Mouse (Mus musculus) heart, embryonic 11.5 days (tissue): ENCODE measurements around the gene Ppp1r15a. TPM values are rescaled to one million over a fixed set of nuclear protein-coding genes. Genes with fewer than 3 reads are reported as not detected.

Experiments
- ATAC-seq: fragments of 200-750 bp; cut with Nextera tagmentation; replicated peaks from 2 replicates; pipeline ENCODE4 v1.8.0; 2017; ENCODE audit warnings: moderate library complexity; ENCODE audit not compliant: insufficient number of reproducible peaks, low FRiP score, low TSS enrichment
- H3K27ac ChIP-seq: fragments of 300-500 bp; sonication (generic); 2 replicates; pipeline ENCODE4 v1.5.1; 2014; ENCODE audit warnings: mild to moderate bottlenecking, low read depth, low read length
- H3K27me3 ChIP-seq: fragments of 300-500 bp; sonication (generic); 2 replicates; pipeline ENCODE4 v1.6.1; 2014; ENCODE audit warnings: mild to moderate bottlenecking, low read length, mixed read lengths; ENCODE audit not compliant: control insufficient read depth, insufficient read depth
- H3K36me3 ChIP-seq: fragments of 300-500 bp; sonication (generic); 2 replicates; pipeline ENCODE4 v1.6.1; 2014; ENCODE audit warnings: mild to moderate bottlenecking, low read length, moderate library complexity, mixed read lengths; ENCODE audit not compliant: control insufficient read depth, insufficient read depth
- H3K4me1 ChIP-seq: fragments of 300-500 bp; sonication (generic); 2 replicates; pipeline ENCODE4 v1.6.1; 2014; ENCODE audit warnings: low read length; ENCODE audit not compliant: control insufficient read depth, insufficient read depth
- H3K4me2 ChIP-seq: fragments of 300-500 bp; sonication (generic); 2 replicates; pipeline ENCODE4 v1.6.1; 2014; ENCODE audit warnings: mild to moderate bottlenecking, moderate library complexity
- H3K4me3 ChIP-seq: fragments of 300-500 bp; sonication (generic); 2 replicates; pipeline ENCODE4 v1.5.1; 2014; ENCODE audit warnings: low read depth, low read length
- H3K9ac ChIP-seq: fragments of 300-500 bp; sonication (generic); 2 replicates; pipeline ENCODE4 v1.6.1; 2014; ENCODE audit warnings: mild to moderate bottlenecking, low read depth, low read length, moderate library complexity
- H3K9me3 ChIP-seq: fragments of 300-500 bp; sonication (generic); replicated peaks from 2 replicates; pipeline ENCODE4 v1.6.1; 2016; ENCODE audit warnings: low read length; ENCODE audit not compliant: control insufficient read depth
- WGBS: fragments of 180-500 bp; shearing (Covaris S2); extraction: QIAGEN DNeasy Blood & Tissue Kit; methylation state at CpG from one replicate; pipeline ENCODE4 v1.1.7; 2014; ENCODE audit not compliant: insufficient replicate concordance; 5-methylcytosine and 5-hydroxymethylcytosine counted together
- polyA plus RNA-seq: library from polyadenylated mRNA; unstranded; fragments of >200 nt; fragmentation: Nextera tagmentation; extraction: Ambion mirVana; gene quantifications from 2 replicates; pipeline ENCODE4 v1.2.1, GENCODE M21; 2014

Gene Ppp1r15a
- polyA plus RNA-seq, 1 experiment from 2014 or later, result 28.8 TPM

DNA sequence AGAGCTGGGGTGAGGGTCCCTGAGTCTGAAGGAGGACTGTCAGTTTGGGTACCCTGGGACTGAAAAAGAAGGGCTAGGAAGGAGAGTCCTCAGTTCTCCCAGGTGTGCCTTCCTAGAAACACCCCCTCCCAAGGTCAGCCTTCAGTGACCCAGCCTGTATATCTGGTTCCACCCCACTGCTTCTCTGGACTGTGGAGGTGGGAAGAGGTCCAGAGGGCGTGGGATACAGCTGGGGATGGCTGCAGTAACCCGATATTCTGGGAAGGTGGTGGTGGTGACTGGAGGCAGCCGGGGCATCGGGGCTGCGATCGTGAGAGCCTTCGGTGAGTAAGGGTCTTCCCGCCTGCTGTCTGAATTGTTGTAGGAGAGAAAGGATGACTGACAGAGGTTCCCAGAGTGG, 28.7 kb upstream of the Ppp1r15a start, which contains the start of gene Hsd17b14:
Hsd17b14 (plus strand) TSS at position 150 of the 400 bp plus-strand sequence.
- Histone ChIP-seq H3K9ac (no peak within 1 kb of the TSS), H3K36me3 (no peaks in the 10 kb centered on the region)
- WGBS, result 43% methylated on average over 8 of the region's 8 CpGs

GRCm38 (mm10) chr7:45553990-45554389, 27.9 kb upstream of the Ppp1r15a start:
- WGBS, result 79% methylated on average over 2 of the region's 2 CpGs
- Histone ChIP-seq H3K9ac (no peak overlapping the region), H3K4me1 (no peaks in the 10 kb centered on the region), H3K27me3 (no peaks in the 10 kb centered on the region), H3K4me3 (no peak overlapping the region), H3K36me3 (no peaks in the 10 kb centered on the region), H3K9me3 (no peaks in the 10 kb centered on the region), H3K27ac (no peak overlapping the region), H3K4me2 (no peak overlapping the region)
- no peak for ATAC-seq

More for the DNA sequence above, 28.7 kb upstream of the Ppp1r15a start, which contains the start of gene Hsd17b14:
- no peaks in the 10 kb centered on the region for H3K27me3 ChIP-seq
- ATAC-seq, result no peak
- no peak within 1 kb of the TSS for H3K4me3 ChIP-seq
- H3K4me2 ChIP-seq, result no peak within 1 kb of the TSS
- H3K9me3 ChIP-seq, result no peaks in the 10 kb centered on the region
- no peak within 1 kb of the TSS for H3K27ac ChIP-seq
- no peaks in the 10 kb centered on the region for H3K4me1 ChIP-seq

GRCm38 (mm10) chr7:45553519-45553918, 27.5 kb upstream of the Ppp1r15a start:
- WGBS, result 56% methylated on average over 8 of the region's 8 CpGs
- no peak for ATAC-seq
- H3K36me3 ChIP-seq, result no peaks in the 10 kb centered on the region

GRCm38 (mm10) chr7:45551512-45551883, 25.4 kb upstream of the Ppp1r15a start:
- Histone ChIP-seq H3K9me3 (no peaks in the 10 kb centered on the region), H3K4me1 (no peaks in the 10 kb centered on the region), H3K4me2 (no peak overlapping the region), H3K4me3 (no peak overlapping the region), H3K27me3 (no peaks in the 10 kb centered on the region), H3K36me3 (no peaks in the 10 kb centered on the region), H3K27ac (no peak overlapping the region), H3K9ac (no peak overlapping the region)
- ATAC-seq, result no peak
- WGBS, result 75% methylated on average over 8 of the region's 8 CpGs

More at GRCm38 (mm10) chr7:45553519-45553918, 27.5 kb upstream of the Ppp1r15a start:
- Histone ChIP-seq H3K4me3 (no peak overlapping the region), H3K4me2 (no peak overlapping the region), H3K4me1 (no peaks in the 10 kb centered on the region), H3K27ac (no peak overlapping the region), H3K9me3 (no peaks in the 10 kb centered on the region), H3K27me3 (no peaks in the 10 kb centered on the region), H3K9ac (no peak overlapping the region)

DNA sequence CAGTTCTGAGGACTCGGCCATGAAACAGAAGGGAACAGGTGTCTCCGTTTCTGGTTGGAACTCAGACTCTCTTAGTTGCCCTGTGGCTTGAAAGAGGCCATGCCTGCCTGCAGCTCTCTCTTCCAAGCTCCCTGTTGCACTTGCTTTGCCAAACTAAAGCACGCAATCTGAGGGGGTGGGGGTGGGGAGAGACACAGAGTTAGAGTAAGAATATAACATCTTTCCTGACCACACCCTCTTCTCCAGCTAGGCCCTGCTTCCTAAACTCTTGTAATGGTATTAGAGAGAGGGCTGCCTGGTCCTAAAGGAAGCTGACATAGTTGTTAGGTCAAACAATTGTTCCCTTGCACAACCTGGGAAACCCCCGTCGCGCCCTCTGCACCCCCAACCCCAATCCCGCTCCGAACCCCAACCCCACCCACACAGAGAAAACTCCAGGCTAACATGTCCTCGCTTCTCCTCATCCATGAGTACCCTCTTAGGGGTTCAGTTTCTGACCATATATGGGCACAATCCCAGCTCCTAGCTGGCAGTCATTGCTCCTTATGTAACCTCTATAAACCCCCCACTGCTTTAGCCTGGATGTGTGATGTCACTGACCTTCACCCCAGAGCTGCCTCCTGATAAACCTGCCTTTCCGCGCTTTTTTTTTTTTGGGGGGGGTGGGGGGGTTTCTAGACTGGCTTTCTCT, 24.9 kb upstream of the Ppp1r15a start:
- H3K36me3 ChIP-seq, result no peaks in the 10 kb centered on the region
- no peak overlapping the region for H3K4me2 ChIP-seq
- ATAC-seq, result no peak
- no peak overlapping the region for H3K9ac ChIP-seq
- no peak overlapping the region for H3K27ac ChIP-seq
- no peaks in the 10 kb centered on the region for H3K4me1 ChIP-seq
- no peak overlapping the region for H3K4me3 ChIP-seq
- WGBS, result 72% methylated on average over 11 of the region's 11 CpGs
- no peaks in the 10 kb centered on the region for H3K9me3 ChIP-seq
- H3K27me3 ChIP-seq, result no peaks in the 10 kb centered on the region

GRCm38 (mm10) chr7:45549641-45550436, 23.8 kb upstream of the Ppp1r15a start:
- Histone ChIP-seq H3K4me3 (no peak overlapping the region), H3K27ac (no peak overlapping the region), H3K9me3 (no peaks in the 10 kb centered on the region), H3K9ac (no peak overlapping the region), H3K4me1 (no peaks in the 10 kb centered on the region), H3K27me3 (no peaks in the 10 kb centered on the region), H3K4me2 (no peak overlapping the region), H3K36me3 (no peaks in the 10 kb centered on the region)
- WGBS, result 89% methylated on average over 16 of the region's 16 CpGs
- no peak for ATAC-seq

DNA sequence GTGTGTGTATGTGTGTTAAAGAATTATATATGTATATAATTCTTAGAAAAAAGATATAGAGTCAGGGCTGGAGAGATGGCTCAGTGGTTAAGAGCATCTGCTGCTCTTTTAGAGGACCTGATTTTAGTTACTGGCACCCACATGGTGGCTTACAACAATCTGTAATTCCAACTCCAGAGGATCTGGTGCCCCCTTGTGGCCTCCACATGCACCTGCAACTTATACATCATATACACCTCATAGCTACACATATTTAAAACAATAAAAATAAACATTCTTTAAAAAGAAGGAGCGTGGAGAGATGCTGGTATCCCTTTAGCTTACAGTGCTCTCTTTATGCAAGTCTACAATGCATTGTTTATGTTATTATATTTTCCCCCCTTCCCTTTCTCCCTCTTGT, 18.5 kb upstream of the Ppp1r15a start:
- Histone ChIP-seq H3K36me3 (no peaks in the 10 kb centered on the region), H3K9ac (no peak overlapping the region), H3K4me1 (no peaks in the 10 kb centered on the region), H3K4me2 (no peak overlapping the region), H3K27me3 (no peaks in the 10 kb centered on the region), H3K4me3 (no peak overlapping the region), H3K9me3 (no peaks in the 10 kb centered on the region), H3K27ac (no peak overlapping the region)
- no peak for ATAC-seq
- WGBS, result 77% methylated on average over 1 of the region's 1 CpGs

GRCm38 (mm10) chr7:45540213-45540612, 14.1 kb upstream of the Ppp1r15a start:
- Histone ChIP-seq H3K36me3 (no peaks in the 10 kb centered on the region), H3K4me3 (no peak overlapping the region), H3K4me2 (no peak overlapping the region), H3K9ac (no peak overlapping the region), H3K4me1 (peaks cover 4% of the 10 kb centered on the region), H3K27me3 (no peaks in the 10 kb centered on the region), H3K27ac (no peak overlapping the region), H3K9me3 (no peaks in the 10 kb centered on the region)
- no peak for ATAC-seq
- WGBS, result 72% methylated on average over 2 of the region's 2 CpGs
